Mouse (Mus musculus) gastrocnemius, adult 18-20 months (tissue): ENCODE results near the gene Coq2. TPM values are rescaled to one million over a fixed set of nuclear protein-coding genes. Genes with fewer than 3 reads are reported as not detected.

Source experiments
- DNase-seq: peaks from one replicate; pipeline ENCODE4 v3.0.0; 2021; ENCODE audit warnings: low spot score
- total RNA-seq, 2 experiments: library from RNA; stranded (reverse); gene quantifications; 2 replicates each; pipeline ENCODE4 v1.2.3; 2021

The Coq2 gene
- total RNA-seq, 2 experiments from 2014 or later = 73.6 to 77.4 TPM

DNA sequence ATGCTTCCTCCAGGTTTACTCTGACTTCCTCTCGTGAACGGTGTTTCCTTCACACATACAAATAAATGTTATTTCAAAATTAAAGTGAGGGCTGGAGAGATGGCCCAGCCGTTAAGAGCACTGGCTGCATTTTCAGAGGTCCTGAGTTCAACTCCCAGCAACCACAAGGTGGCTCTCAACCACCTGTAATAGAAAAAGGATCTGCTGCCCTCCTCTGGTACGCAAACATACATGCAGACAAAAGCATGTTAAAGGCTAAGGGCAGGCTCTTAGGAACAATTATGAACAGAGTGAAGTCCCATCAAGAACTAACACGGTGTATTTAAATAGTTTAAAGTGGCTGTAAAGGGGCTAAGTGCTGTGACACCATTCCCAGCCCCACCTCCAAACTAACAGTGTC lies 11.1 kb downstream of the Coq2 start:
- peak; percentile 22 for DNase-seq

GRCm38 (mm10) chr5:100663011-100663410 lies 11.9 kb downstream of the Coq2 start:
- DNase-seq = no peak

DNA sequence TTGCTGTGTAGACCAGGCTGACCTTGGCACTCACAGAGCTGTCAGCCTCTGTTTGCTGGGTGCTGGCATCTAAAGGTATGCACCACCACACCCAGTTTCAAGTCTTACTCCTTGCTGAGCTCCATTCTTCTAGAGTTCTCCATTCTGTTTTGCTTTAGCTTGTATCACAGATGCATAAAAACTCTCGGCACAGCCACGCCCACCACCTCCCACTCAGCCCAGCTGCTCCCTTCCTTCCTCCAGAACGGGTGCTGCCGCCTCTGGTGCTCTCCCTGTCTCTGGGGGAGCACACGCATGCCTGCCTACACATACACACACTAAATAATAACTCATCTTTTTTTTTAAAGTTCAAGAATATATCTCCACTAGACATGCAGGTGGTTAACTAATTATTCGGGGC lies 16.5 kb downstream of the Coq2 start:
- DNase-seq = no peak

DNA sequence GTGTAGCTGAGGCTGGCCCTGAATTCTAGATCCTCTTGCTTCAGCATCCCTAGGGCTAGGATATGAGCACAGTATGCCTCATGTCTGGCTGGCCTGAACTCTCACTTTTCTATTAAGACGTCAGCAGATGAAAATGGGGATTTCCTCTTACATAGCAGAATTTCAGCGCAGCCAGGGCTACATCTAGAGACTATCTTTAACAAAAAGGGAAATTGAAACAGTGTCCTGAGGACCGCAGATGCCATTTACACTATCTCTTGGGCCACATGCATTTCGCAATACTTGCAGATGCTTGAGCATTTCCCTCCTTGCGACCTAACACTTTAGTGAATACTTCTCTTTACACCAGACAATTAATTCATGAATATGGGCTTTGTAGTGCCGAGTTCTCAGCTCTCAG lies 18.6 kb downstream of the Coq2 start:
- DNase-seq = no peak

DNA sequence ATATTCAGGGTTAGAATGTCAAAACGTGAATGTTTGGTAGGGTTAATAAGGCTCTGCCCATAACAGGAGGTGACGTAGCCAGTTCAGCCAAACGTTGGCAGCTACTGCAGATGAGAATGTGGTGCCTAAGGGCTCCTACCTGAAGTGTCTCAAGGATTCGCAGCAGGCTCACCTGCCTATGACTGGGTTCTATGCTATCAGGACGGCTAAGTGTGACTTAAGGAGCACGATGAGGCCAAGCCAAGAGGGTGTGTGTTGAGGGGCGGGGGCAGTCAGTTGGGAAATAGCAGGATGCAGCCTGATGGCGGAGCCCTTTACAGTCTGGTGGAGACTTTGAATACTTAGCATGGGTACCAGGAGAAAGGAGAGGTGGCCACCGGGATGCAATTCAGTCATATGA lies 22.6 kb downstream of the Coq2 start:
- no peak for DNase-seq

GRCm38 (mm10) chr5:100651486-100651885 lies 23.5 kb downstream of the Coq2 start:
- DNase-seq = no peak

DNA sequence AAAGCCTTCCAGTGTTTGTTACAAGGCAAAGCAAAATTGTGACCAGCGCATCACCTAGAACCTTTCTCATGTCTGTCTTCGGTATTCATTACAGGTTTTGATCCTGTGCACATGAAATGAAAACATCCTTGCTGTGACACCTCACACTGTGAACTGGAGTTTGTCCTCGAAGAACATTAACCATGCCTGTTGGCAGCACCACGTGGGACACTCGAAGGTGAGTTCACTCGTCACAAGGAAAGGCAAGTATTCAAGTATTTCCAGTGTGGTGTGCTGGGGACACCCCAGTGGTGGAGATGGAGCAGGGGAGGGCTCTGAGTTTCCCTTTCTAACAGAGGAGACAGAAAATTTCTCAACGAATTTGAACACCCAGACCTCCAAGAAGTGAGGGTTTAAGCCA lies 24.0 kb downstream of the Coq2 start:
- DNase-seq = no peak

DNA sequence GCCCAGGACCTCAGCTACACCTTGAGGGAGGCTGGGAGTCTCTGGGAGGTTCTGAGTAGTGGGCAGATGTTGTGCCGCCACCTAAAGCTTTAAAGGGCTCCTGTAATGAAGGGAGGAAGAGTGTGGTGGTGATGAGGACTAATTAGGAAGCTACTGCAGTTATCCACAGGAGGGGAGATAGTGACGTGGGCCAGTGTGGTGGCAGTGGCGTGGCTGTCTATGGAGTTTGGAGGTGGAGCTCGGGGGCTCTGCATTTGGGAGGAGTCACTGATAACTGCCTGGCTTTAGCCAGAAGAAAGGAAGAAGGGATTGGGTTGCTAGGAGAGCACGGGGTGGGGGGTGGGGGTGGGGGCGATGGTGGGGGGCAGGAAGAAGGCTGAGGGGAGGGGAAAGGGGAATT lies 26.4 kb downstream of the Coq2 start:
- no peak for DNase-seq

DNA sequence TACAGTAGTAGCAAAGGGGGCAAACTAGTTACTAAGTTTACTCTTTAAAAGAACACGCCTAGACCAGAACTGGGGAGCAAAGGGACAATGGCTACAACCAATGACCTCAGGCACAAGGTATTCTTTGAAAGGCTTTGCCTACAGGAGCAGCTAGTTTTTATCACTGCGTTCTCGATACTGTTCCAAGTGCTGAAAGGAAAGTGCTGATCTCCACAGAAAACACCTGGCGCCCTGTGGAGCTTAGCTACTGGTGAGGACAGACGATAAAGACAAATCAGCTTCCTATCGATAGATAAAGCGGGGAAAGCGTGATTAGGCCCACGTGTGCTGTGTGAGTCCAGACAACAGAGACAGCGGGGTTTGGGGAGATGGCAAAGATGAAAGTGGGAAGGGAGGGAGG lies 26.9 kb downstream of the Coq2 start:
- no peak for DNase-seq

DNA sequence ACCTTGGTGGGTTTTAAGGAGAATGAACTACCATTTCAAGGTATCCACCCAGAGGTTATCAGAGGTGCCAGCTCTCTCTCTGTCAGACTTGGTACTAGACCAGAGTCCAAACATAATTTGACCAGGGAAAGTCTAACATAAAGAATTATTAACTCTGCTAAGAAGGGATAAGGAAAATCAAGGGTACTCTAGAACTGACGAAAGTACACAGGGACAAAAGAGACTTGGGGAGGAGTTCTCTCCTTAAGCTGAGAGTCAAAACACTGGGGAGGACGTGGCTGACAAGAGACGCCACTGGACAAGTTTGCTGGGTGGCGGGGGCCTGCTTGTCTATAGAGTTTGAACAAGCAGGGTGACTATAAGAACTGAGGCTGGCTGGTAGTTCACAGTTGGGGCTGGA lies 28.4 kb downstream of the Coq2 start:
- DNase-seq = no peak

DNA sequence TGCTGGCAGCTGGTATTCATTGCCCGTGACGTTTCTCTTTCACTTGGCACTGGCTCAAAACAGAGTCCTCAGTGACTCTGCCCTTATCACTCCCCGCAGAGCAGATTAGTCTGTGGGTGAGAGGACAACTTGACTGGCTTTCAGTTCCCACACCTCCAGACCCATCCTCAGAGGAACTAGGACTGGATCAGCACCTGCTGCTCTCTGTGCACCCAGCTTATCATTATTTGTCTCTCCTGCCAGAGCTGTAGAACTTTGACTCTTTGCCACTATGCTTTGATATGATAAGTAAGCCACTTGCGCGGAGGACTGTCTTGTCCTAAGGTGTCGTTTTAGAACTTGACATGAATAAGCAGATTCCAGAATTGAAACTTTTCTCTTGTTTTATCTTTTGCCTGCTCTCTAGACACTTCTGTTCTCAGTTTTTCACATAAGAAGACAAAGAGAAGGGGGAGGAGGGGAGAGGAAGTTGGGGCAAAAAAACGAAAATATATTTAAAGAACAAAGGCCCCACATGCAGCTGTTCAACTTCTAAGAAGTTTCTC lies 30.9 kb downstream of the Coq2 start:
- DNase-seq = no peak

DNA sequence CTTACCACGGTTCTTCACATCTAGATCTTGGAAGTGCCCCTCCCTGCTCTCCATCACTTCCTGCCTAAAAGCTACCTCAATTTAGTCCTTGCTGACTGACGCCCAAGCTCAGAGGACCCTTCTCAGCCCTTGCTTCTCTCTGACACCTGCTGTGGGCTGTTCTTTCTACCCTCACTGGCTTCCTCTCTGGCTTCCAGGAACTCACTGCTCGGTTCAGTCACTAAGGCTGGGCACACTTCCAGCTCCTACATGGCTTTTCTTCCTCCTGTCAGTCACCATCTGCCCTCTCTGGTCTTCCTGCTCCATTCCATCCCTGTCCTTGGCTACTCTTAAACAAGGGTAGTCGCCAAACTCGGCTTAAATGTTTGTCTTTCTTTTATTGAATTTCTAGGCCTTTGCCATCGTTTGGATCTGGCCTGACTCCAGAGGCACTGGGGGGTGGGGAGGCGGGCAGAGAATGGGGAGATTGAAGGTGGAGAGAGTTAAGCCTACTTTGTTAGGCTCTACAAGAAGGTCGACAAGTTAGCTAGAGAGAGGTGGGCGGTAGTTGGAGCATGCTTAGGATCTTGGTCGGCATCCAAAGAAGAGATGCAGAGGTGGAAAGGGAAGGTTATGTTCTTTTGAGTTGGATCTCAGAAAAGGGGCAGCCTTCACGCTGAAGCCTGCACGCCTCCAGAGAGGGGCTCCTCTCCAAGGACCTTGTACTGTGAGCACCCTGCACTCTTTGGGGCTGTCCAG lies 31.5 kb downstream of the Coq2 start:
- DNase-seq = no peak

DNA sequence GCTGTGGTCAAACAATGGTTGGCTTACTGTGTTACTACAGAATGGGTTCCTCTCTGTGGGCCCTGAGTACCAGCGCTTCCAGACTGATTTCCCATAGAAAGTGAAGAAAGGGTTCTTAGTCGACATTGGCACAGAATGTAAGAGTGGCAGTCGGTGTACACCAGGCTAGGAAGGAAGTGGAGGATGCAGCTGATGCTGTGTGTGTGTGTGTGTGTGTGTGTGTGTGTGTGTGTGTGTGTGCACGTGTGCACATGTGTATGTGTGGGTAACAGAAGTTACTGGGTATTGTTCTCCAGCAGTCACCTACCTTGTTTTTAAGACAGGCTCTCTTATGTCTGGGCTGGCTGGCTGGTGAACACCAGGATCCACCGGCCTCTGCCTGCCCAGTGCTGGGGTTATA lies 32.6 kb downstream of the Coq2 start:
- DNase-seq = no peak

GRCm38 (mm10) chr5:100638483-100638882 lies 36.5 kb downstream of the Coq2 start:
- no peak for DNase-seq

DNA sequence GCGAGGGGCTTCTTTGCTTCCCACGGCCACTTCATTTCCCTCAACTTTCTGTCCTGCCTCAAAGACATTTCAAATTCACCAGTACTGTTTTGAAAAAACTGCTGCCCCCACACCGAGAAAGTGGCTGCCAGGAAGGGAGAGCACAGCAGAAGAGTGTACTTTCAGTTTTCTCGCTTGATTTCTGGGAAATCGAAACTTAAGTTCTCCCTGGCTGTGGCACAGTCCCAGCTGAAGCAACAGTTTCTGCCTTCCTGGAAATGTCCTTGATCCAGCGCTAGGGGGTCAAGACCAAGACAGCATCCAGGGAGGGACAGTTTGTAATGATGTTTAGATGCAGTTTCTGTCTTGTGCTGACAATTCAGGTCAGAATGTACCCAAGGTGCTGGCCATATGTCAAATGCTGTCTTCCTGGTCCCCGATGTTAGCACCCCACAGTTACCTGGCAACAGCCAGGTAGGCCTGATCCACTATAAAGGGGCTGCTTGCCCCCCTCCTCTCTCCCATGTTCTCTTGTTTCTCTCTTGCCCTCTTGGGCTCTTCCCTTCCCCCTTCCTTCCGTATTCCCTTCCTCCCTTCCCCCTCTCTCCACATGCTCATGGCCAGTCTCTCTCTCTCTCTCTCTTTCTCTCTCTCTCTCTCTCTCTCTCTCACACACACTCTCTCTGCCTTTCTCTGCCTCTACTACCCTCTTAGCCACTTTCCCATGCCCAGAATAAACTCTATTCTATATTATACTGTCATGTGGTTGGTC lies 38.0 kb downstream of the Coq2 start:
- DNase-seq = peak; percentile 42

DNA sequence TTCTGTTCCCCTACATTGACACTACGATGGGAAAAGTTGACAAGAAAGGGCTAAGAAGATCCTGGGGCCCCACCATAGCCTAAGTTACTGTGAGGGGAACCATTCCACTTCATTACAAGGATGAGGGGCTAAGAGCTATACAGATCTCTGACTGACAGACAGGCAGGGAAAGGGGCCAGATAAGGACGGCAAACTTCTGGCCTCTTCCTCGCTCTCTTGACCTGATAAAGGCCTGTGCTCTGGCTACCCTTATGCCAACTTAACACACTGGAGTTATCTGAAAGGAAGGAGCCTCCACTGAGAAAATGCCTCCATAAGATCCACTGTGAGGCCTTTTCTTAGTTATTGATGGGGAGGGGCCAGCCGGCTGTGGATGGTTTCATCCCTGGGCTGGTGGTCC lies 39.0 kb downstream of the Coq2 start:
- DNase-seq = no peak

DNA sequence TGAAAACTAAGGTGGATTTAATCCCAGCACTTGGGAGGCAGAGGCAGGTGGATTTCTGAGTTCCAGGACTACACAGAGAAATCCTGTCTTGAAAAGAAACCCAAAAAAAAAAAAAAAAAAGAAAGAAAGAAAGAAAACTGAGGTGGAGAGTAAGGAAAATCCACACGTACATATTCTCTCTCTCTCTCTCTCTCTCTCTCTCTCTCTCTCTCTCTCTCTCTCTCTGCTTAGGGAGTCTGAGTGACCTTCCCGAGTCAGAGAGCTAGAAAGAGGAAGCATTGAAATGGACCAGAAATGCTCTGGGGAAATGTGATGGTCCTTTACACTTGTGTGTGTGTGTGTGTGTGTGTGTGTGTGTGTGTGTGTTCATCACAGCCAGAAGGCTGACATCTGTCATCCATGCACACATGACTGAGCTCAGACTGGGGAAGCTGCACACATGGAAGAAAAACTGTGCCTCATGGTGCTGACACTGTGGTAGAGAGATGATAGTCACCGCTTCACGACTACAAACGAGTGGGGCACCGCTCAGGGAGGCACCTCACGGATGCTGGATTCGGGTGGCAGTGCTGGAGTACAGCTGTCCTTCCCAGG lies 40.0 kb downstream of the Coq2 start:
- DNase-seq = no peak

DNA sequence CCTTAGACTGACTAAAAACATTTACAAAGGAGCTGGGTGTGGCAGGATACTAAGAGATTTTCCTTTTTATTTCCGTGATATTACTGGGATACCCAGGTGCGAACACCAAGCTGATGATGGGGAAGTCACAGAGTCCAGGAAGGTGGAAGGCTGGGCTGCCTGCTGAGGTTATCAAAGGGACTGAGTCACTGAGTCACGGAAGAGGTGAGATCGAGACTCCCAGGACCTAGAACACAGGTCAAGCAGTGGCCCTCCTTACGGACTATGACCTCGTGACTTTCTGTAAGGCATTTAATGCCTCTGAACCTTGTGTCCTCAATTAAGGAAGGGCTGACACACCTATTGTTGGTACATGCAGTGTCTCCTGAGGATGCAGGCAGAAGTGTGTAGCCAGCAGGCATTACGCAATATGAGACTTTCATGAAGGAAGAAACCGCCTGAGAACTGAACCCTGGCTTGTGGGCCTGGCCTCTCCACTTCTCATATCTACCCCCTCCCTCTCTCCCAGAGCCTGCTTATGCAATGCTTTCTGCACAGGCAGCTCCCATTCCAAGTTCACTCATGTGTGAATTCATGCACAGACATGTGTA lies 42.3 kb downstream of the Coq2 start:
- DNase-seq = peak; percentile 71

DNA sequence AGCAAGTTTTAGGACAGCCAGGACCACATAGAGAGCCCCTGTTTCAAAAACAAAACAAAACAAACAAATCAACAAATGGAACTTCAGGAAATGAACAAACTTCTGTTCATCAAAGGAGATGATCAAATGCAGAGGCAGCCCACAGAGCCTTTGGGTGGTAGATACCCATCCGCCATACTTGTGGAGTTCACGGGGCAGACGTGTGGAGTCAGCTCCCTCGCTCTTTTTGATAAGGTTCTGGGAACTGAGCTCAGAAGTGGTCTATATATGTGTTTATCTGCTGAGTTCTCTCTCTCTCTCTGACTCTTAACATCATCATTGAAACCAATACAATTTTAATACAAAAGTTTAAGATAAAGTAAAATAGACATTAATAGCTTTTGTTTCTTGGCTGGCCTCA lies 46.1 kb downstream of the Coq2 start:
- DNase-seq = no peak

DNA sequence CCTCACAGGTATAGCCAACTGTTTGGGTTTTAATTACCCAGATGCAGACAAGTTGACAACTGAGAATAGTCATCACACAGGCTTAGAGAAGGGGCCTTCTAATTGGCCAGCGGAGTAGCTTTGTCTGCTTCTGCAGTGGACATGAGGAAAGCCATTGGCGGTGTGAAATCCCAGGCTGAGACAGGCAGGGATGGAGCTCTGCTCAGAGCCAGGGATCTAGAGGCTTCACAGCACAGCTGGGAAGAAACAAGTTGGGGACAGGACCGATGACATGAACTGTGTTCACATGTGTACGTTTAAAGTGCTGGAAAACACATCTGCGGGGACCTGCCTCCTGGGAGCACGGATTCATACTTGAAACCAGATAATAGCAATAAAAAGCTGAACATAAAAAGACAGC lies 48.4 kb downstream of the Coq2 start:
- no peak for DNase-seq

DNA sequence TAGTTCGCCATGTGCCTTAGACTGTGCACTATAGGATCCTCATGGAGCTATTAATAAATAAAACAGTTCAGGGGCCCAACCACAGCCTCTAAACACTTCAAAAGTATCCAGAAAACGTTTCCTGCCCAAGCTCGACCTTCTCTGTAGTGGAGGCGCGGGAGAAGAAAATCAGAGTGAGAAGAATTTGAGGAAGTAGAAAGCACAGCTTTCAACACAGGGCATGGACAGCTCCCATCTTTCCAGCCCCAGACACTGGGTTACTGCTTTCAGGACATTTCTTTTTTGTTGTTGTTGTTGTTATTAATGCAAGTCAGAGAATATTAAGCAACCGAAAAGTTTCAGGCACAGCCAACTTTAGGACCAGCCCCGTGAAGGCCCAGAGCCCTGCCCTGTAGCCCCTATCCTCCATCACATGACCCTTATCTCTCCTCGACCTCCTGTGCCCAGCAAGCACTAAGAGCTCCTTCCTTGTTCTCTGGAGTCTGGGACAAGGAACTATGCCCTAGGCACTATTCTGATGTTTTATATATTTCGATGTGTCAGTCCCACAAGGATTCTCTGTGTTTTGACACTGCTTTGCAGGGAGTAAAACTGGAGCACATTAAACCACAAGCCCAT lies 50.1 kb downstream of the Coq2 start:
- DNase-seq = no peak
